Mouse (Mus musculus) ES-E14 (cell line): ENCODE results near the gene Fut1. TPM values are rescaled to one million over a fixed set of nuclear protein-coding genes. Genes with fewer than 3 reads are reported as not detected.

Experiments used
- DNase-seq: peaks from one replicate; pipeline ENCODE4 v3.0.0-alpha.2; 2013; ENCODE audit warnings: low read depth, low spot score
- H3K27ac ChIP-seq: 2 replicates; pipeline ENCODE4 v1.5.1; 2012; ENCODE audit warnings: low read depth, mild to moderate bottlenecking, low read length, moderate library complexity, mixed read lengths; ENCODE audit not compliant: poor library complexity, insufficient read depth, severe bottlenecking
- H3K36me3 ChIP-seq: 2 replicates; pipeline ENCODE4 v1.6.1; 2012; ENCODE audit warnings: mild to moderate bottlenecking, low read length, moderate library complexity, mixed read lengths; ENCODE audit not compliant: control insufficient read depth, poor library complexity, insufficient read depth, severe bottlenecking
- H3K4me1 ChIP-seq, 2 experiments: fragments of 150-350 bp in 1 of 2; sonication (generic) in 1 of 2; 2 replicates each; pipeline ENCODE4 v1.6.1; 2012; ENCODE audit warnings: low read length in 2 of 2, mild to moderate bottlenecking in 1 of 2, mixed read lengths in 1 of 2; ENCODE audit not compliant: control insufficient read depth in 2 of 2, insufficient read depth in 2 of 2, poor library complexity in 1 of 2
- H3K4me3 ChIP-seq, 2 experiments: fragments of 150-350 bp in 1 of 2; sonication (generic) in 1 of 2; 2 replicates each; pipeline ENCODE4 v1.5.1; 2012; ENCODE audit warnings: low read length in 2 of 2, low read depth in 1 of 2, mild to moderate bottlenecking in 1 of 2, mixed read lengths in 1 of 2; ENCODE audit not compliant: insufficient read depth in 1 of 2, poor library complexity in 1 of 2, severe bottlenecking in 1 of 2
- H3K9ac ChIP-seq: 2 replicates; pipeline ENCODE4 v1.6.1; 2012; ENCODE audit warnings: low read depth, mild to moderate bottlenecking, low read length, mixed read lengths; ENCODE audit not compliant: poor library complexity, insufficient read depth, severe bottlenecking
- H3K9me3 ChIP-seq: fragments of 150-350 bp; sonication (generic); 2 replicates; pipeline ENCODE4 v1.6.1; 2012; ENCODE audit warnings: low read depth, mild to moderate bottlenecking, low read length; ENCODE audit not compliant: control insufficient read depth, insufficient read depth
- CHD2 ChIP-seq: IDR thresholded peaks from 2 replicates; pipeline ENCODE4 v1.6.1; 2014; ENCODE audit warnings: mild to moderate bottlenecking, low read depth, low read length, inconsistent platforms
- HCFC1 ChIP-seq: IDR thresholded peaks from 2 replicates; pipeline ENCODE4 v1.6.1; 2012; ENCODE audit warnings: low read length, inconsistent platforms, borderline replicate concordance; ENCODE audit not compliant: insufficient read depth
- MAFK ChIP-seq: IDR thresholded peaks from 2 replicates; pipeline ENCODE4 v1.6.1; 2014; ENCODE audit warnings: mild to moderate bottlenecking, low read depth, low read length, inconsistent platforms; ENCODE audit not compliant: insufficient read depth
- ZC3H11A ChIP-seq: IDR thresholded peaks from 2 replicates; pipeline ENCODE4 v1.6.1; 2012; ENCODE audit warnings: low read depth, mild to moderate bottlenecking, inconsistent platforms, low read length, borderline replicate concordance
- ZNF384 ChIP-seq: IDR thresholded peaks from 2 replicates; pipeline ENCODE4 v1.6.1; 2012; ENCODE audit warnings: low read depth, low read length, inconsistent platforms
- in situ Hi-C, 2 experiments: fragments of 600-800 bp; cut with MboI; formaldehyde crosslinking; loops; one replicate each; pipeline ENCODE4 v1.15.1; 2025; ENCODE audit warnings: low sequenced_read_pairs in 2 of 2, inconsistent platforms in 1 of 2; ENCODE audit not compliant: unreplicated experiment in 2 of 2
- total RNA-seq: library from RNA; depleted of rRNA; stranded (reverse); fragments of 300-350 nt; gene quantifications from 2 replicates; pipeline ENCODE4 v1.2.3, GENCODE M21; 2012

The Fut1 gene
- total RNA-seq, 1 experiment = 0.49 TPM

DNA sequence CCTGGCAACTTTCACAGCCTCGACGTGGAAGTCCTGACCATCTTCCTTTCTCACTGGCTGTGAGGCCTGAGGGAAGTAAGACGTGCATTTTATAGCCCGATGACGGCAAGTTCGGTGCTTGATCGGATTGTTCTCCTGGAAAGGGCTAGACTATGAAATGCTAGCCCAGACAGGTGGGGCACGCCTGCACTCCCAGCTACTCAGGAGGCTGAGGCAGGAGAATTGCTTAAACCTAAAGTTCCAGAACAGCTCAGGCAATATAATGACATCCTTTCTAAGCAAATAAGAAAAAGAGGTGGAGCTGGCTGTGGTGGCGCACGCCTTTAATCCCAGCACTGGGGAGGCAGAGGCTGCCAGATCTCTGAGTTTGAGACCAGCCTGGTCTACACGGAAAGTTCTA is 6.4 kb downstream of the Fut1 start:
- in situ Hi-C loops = no loop called here
- Histone ChIP-seq H3K9me3 (no peaks in the 10 kb centered on the region), H3K36me3 (peaks cover 2% of the 10 kb centered on the region; the same call in 1 of the 2 replicates), H3K4me1 (peaks cover 0 to 13% of the 10 kb centered on the region in 2 experiments; a peak in 1 of 4 replicates), H3K4me3 (no peak overlapping the region), H3K27ac (no peak overlapping the region), H3K9ac (no peak overlapping the region; the same call in 1 of the 2 replicates)
- no peak for TF ChIP-seq HCFC1
- TF ChIP-seq MAFK = no peak
- no peak for TF ChIP-seq ZC3H11A
- TF ChIP-seq ZNF384 = no peak
- TF ChIP-seq CHD2 = no peak
- no peak for DNase-seq

DNA sequence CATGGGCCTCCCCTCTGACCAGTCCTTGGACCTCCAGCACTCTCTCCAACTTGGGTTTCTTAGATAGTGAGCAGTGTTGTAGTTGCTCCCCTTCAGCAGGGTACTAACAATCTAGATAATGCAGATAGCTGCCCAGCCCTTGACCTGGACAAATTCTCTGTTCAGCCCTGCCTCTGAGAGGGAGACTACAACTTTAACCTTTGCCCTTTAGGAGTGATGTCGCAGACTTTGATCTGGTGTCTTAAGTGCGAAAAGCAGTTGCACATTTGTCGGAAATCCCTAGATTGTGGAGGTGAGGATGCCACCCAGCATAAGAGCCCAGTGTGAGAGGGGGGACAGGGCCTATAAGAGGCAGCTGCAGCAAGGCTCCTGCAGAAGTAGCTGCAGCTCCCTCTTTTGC is 7.6 kb downstream of the Fut1 start:
- DNase-seq = no peak
- no peak overlapping the region for H3K27ac ChIP-seq
- no peak overlapping the region for H3K9ac ChIP-seq
- in situ Hi-C loops = no loop called here
- H3K36me3 ChIP-seq = no peaks in the 10 kb centered on the region
- H3K9me3 ChIP-seq = no peaks in the 10 kb centered on the region
- no peak overlapping the region for H3K4me3 ChIP-seq
- TF ChIP-seq HCFC1 (no peak), MAFK (no peak), ZNF384 (no peak), CHD2 (no peak), ZC3H11A (no peak)
- peaks cover 0 to 11% of the 10 kb centered on the region in 2 experiments; a peak in 1 of 4 replicates for H3K4me1 ChIP-seq

DNA sequence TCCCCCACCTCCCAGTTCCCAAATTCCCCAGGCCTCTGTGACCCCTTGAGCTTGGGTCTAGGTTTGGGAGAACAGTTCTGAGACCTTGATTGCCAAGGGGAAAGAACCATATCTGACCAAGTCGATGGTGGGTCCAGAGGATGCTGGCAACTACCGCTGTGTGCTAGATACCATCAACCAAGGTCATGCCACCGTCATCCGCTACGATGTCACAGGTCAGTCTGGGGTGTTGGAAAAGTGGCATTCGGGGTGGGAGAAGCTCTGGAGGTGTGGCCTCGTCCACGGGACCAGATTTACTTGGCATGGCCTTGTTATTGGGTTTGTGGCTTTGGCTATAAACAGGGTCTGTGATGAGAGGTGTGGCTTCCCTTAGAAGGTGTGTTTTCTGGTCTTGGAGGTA is 8.4 kb downstream of the Fut1 start:
- no peak overlapping the region for H3K9ac ChIP-seq
- no peaks in the 10 kb centered on the region for H3K9me3 ChIP-seq
- H3K4me1 ChIP-seq = peaks cover 0 to 13% of the 10 kb centered on the region in 2 experiments; a peak in 1 of 4 replicates
- no peak overlapping the region for H3K4me3 ChIP-seq
- H3K27ac ChIP-seq = no peak overlapping the region
- in situ Hi-C loops = no loop called here
- no peak for DNase-seq
- no peaks in the 10 kb centered on the region for H3K36me3 ChIP-seq
- TF ChIP-seq MAFK = no peak
- no peak for TF ChIP-seq CHD2

DNA sequence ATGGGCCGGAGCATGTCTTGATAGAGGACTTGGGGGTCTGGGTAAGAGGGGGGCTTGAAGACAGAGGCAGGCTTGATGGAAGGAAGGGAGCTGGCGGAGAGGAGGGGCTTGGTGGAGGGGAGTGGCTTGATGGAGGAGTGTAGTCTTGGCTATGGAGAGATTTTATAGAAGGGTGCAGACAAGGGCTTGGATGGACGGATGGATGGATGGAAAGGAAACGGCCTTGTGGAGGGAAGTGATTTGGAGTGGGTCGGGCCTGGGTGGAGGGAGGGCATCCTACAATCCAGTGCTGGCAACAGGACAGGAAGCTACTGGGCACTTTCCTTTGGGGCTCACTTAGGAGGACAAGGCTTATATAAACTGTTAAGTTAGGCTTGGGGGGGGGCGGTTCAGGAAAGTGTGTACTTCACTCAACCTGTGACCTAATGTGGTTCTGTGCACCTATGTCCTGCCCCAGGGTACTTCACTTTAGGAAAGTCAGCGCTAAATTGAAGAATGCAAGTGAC is 9.5 kb downstream of the Fut1 start:
- Histone ChIP-seq H3K27ac (no peak overlapping the region), H3K9me3 (no peaks in the 10 kb centered on the region), H3K9ac (no peak overlapping the region), H3K4me3 (no peak overlapping the region), H3K36me3 (no peaks in the 10 kb centered on the region), H3K4me1 (peaks cover 0 to 11% of the 10 kb centered on the region in 2 experiments; a peak in 1 of 4 replicates)
- in situ Hi-C loops = no loop called here
- TF ChIP-seq ZNF384 (no peak), MAFK (no peak), HCFC1 (no peak), ZC3H11A (no peak), CHD2 (no peak)
- DNase-seq = no peak

DNA sequence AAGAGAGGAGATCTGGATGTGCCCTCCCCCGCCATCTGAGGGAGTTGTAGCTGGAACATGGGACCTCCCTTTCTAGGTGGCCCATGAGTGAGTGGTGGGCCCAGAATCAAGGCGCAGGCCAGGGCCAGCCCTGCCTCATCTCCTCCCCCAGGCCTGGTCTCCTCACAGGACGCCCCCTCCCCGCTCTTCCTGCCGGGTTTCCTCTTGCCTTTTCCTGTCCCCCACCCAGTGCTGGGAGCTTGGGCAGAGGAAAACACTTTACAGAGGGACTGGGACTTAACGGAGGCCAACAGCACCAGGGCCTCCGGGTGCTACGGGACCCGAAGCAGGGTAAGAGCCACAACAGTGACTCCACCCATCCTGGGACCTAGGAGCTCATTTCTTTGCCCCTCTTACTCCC is 10.2 kb downstream of the Fut1 start, which contains the start of gene Rasip1:
TSS of gene Rasip1 (plus strand) at position 228 of the 400 bp plus-strand sequence.
- no peaks in the 10 kb centered on the region for H3K36me3 ChIP-seq
- H3K9ac ChIP-seq = peak within 1 kb of the TSS; percentile 77
- H3K4me3 ChIP-seq = peak within 1 kb of the TSS; percentile 70 to 83; a peak in 3 of 4 replicates
- no peak for TF ChIP-seq MAFK
- TF ChIP-seq CHD2 = no peak
- no peak for TF ChIP-seq ZC3H11A
- TF ChIP-seq ZNF384 = no peak
- no peak for TF ChIP-seq HCFC1
- peaks cover 0 to 11% of the 10 kb centered on the region in 2 experiments; a peak in 1 of 4 replicates for H3K4me1 ChIP-seq
- in situ Hi-C loops = no loop called here
- no peak for DNase-seq
- no peak within 1 kb of the TSS for H3K27ac ChIP-seq
- H3K9me3 ChIP-seq = no peaks in the 10 kb centered on the region
